Comparison of ENCODE assay signal across 11 mouse cellular contexts in genomic region chr6:37627206-37627605, GRCm38 (mm10).
DNase-seq lines count a peak whose midpoint lies in the region; ATAC-seq and TF ChIP-seq lines count a peak whose summit lies in the region.
"Had no signal": no experiment of that assay in that cellular context is flagged by ENCODE, and none has a peak within 500 bp of the region (broad histone marks: within the 10 kb centered on the region; RNA-seq: fewer than 3 reads in every experiment).

No protein-coding gene starts in this region.

- H3K36me3 ChIP-seq in G1E (replicated peaks): no peaks in the 10 kb centered on the region
- H3K36me3 ChIP-seq in heart, embryonic 16.5 days (ENCODE audit: control insufficient read depth, insufficient read depth): no peaks in the 10 kb centered on the region
- no peaks in the 10 kb centered on the region for H3K36me3 ChIP-seq in liver, embryonic 16.5 days (ENCODE audit: control insufficient read depth, insufficient read depth)
- H3K36me3 ChIP-seq: limb, embryonic 10.5 days had no signal

- no peaks in the 10 kb centered on the region for H3K9me3 ChIP-seq in G1E (replicated peaks)
- no peaks in the 10 kb centered on the region for H3K9me3 ChIP-seq in heart, embryonic 16.5 days (replicated peaks; ENCODE audit: control insufficient read depth, low read length)
- no peaks in the 10 kb centered on the region for H3K9me3 ChIP-seq in liver, embryonic 16.5 days (replicated peaks; ENCODE audit: control insufficient read depth, low read length)
- H3K9me3 ChIP-seq: limb, embryonic 10.5 days had no signal

- ATAC-seq in G1E (ENCODE audit: extremely low read depth, insufficient number of reproducible peaks, low FRiP score, poor library complexity, severe bottlenecking): peak; percentile 22; the same call in 1 of the 2 replicates
- peak; percentile 76 for ATAC-seq in heart, embryonic 16.5 days (replicated peaks; ENCODE audit: extremely low read depth, insufficient read depth, low FRiP score)
- ATAC-seq in liver, embryonic 16.5 days (ENCODE audit: low read depth): peak; percentile 30; the same call in 1 of the 2 replicates
- ATAC-seq: intestine, embryonic 16.5 days had no signal

- no peak overlapping the region for H3K4me3 ChIP-seq in G1E (ENCODE audit: low read depth, low read length)
- no peak overlapping the region for H3K4me3 ChIP-seq in heart, embryonic 16.5 days (ENCODE audit: low read length)
- H3K4me3 ChIP-seq in liver, embryonic 16.5 days (ENCODE audit: low read depth, low read length): no peak overlapping the region
- H3K4me3 ChIP-seq: layer of hippocampus, adult 2 months; limb, embryonic 10.5 days had no signal

- no peaks in the 10 kb centered on the region; the same call in 1 of the 2 replicates for H3K4me1 ChIP-seq in G1E (ENCODE audit: insufficient read depth, low read depth, low read length)
- H3K4me1 ChIP-seq in heart, embryonic 16.5 days (ENCODE audit: control insufficient read depth, insufficient read depth, low read length): no peaks in the 10 kb centered on the region
- H3K4me1 ChIP-seq in liver, embryonic 16.5 days (ENCODE audit: control insufficient read depth, low read depth, low read length): no peaks in the 10 kb centered on the region; the same call in 1 of the 2 replicates
- H3K4me1 ChIP-seq: limb, embryonic 10.5 days had no signal

- H3K27ac ChIP-seq in heart, embryonic 16.5 days (ENCODE audit: low read length): peak overlapping the region; percentile 53
- no peak overlapping the region for H3K27ac ChIP-seq in liver, embryonic 16.5 days (ENCODE audit: low read length)
- H3K27ac ChIP-seq: layer of hippocampus, adult 2 months; limb, embryonic 10.5 days had no signal

- WGBS in heart, embryonic 16.5 days: 53% methylated on average over 5 of the region's 5 CpGs
- WGBS in liver, embryonic 16.5 days (ENCODE audit: insufficient replicate concordance): 14% methylated on average over 5 of the region's 5 CpGs

- no peak overlapping the region for H3K4me2 ChIP-seq in heart, embryonic 16.5 days (ENCODE audit: low read depth, low read length)
- no peak overlapping the region for H3K4me2 ChIP-seq in liver, embryonic 16.5 days (ENCODE audit: low read depth, low read length)

- no peaks in the 10 kb centered on the region; the same call in 1 of the 2 replicates for H3K27me3 ChIP-seq in G1E (ENCODE audit: insufficient read depth, low read length)
- H3K27me3 ChIP-seq in heart, embryonic 16.5 days (ENCODE audit: control insufficient read depth, insufficient read depth, low read length): no peaks in the 10 kb centered on the region
- H3K27me3 ChIP-seq in liver, embryonic 16.5 days (ENCODE audit: control insufficient read depth, insufficient read depth, low read depth, low read length): no peaks in the 10 kb centered on the region

- DNase-seq in G1E (ENCODE audit: low spot score) (no peak), adipocyte (ENCODE audit: low spot score) (no peak)
- peak; percentile 40 for DNase-seq in c-Kit-positive CD71-positive TER-119-positive erythroid progenitor cells, embryonic 14.5 days (ENCODE audit: low spot score)
- no peak for DNase-seq in spleen, adult 12 weeks (ENCODE audit: low spot score)
- no peak for DNase-seq in urinary bladder, postnatal 4 days (ENCODE audit: low spot score in 2 of 2)
- DNase-seq: thymus, adult 2 months had no signal

- TF ChIP-seq CTCF in G1E (IDR thresholded peaks at IDR 0.05; ENCODE audit: low read depth, low read length): no peak

- no peak overlapping the region for H3K9ac ChIP-seq in heart, embryonic 16.5 days (ENCODE audit: low read length)
- H3K9ac ChIP-seq in liver, embryonic 16.5 days (ENCODE audit: low read depth, low read length): no peak overlapping the region

Comparison
In these comparisons a context has a peak if more than half of its experiments do, and no peak if none do; other contexts are left out.
1. ATAC-seq: peak in every context shown above with its lines; median percentile 76 in heart, embryonic 16.5 days; 30 in liver, embryonic 16.5 days; 22 in G1E.